ENCODE assay signal across 12 mouse cellular contexts in the genomic region with DNA sequence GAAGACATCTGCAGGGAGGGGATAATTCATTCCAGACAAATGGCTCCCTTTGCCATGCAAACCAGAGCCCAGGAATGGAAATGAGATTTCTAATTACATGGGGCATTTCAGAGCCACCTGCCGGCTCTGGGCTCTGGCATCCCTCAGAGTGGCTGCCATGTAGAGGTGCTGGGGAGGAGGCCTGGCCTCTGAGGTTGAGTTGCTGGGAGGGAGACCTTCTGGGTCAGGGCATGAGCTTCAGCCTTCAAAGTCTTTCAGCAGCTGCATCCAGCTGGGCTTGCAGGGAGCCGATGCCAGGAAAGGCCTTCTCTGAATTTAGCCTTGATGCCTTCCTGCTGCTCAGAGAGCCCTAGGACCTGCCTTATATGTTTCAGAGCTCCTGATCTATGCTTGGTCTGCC.
DNase-seq lines count a peak whose midpoint lies in the region; ATAC-seq and TF ChIP-seq lines count a peak whose summit lies in the region.
"Had no signal": no experiment of that assay in that cellular context is flagged by ENCODE, and none has a peak within 500 bp of the region (broad histone marks: within the 10 kb centered on the region; RNA-seq: fewer than 3 reads in every experiment).

No protein-coding gene starts in this region.

- no peak overlapping the region for H3K27ac ChIP-seq in lung, embryonic 14.5 days (ENCODE audit: low read depth)
- H3K27ac ChIP-seq: gastrocnemius, adult 2 months had no signal

- H3K9ac ChIP-seq in lung, embryonic 14.5 days, result no peak overlapping the region

- no peaks in the 10 kb centered on the region for H3K27me3 ChIP-seq in lung, embryonic 14.5 days (ENCODE audit: insufficient read depth, low read length)

- H3K9me3 ChIP-seq in lung, embryonic 14.5 days (ENCODE audit: low read depth, low read length), result no peaks in the 10 kb centered on the region

- ATAC-seq in lung, embryonic 14.5 days (ENCODE audit: insufficient read depth), result peak; percentile 54; the same call in 1 of the 2 replicates
- ATAC-seq: intestine, postnatal 0 days had no signal

- peak; percentile 1 to 11 for DNase-seq in urinary bladder, postnatal 36 days (ENCODE audit: low spot score in 2 of 2)
- DNase-seq in urinary bladder, postnatal 10 days (ENCODE audit: low spot score), result no peak
- DNase-seq in kidney, adult 18-20 months, result peak; percentile 9
- DNase-seq in lung, embryonic 14.5 days, result peak; percentile 52
- no peak for DNase-seq in thymus, postnatal 36 days
- DNase-seq in adrenal gland, postnatal 10 days, result no peak
- no peak for DNase-seq in thymus, adult 18-20 months
- DNase-seq in layer of hippocampus, adult 8-10 months (ENCODE audit: low spot score in 2 of 2), result no peak
- DNase-seq: adrenal gland, postnatal 14 days; gastrocnemius, adult 2 months; liver had no signal

- WGBS in lung, embryonic 14.5 days, result 31% methylated on average over 2 of the region's 2 CpGs

- TF ChIP-seq CTCF in lung, embryonic 14.5 days (IDR thresholded peaks at IDR 0.05; ENCODE audit: low read depth), result no peak

- H3K4me1 ChIP-seq in lung, embryonic 14.5 days (ENCODE audit: insufficient read depth), result 0 out of 2 replicates have a peak, but pooled peaks cover 2% of the 10 kb centered on the region

- no peak overlapping the region for H3K4me2 ChIP-seq in lung, embryonic 14.5 days

- no peak overlapping the region for H3K4me3 ChIP-seq in lung, embryonic 14.5 days (ENCODE audit: low read depth, low read length)
- H3K4me3 ChIP-seq: gastrocnemius, adult 2 months had no signal

- H3K36me3 ChIP-seq in lung, embryonic 14.5 days (ENCODE audit: insufficient read depth), result no peaks in the 10 kb centered on the region

Comparison
In these comparisons a context has a peak if more than half of its experiments do, and no peak if none do; other contexts are left out.
1. DNase-seq: peak in urinary bladder, postnatal 36 days (2 of 2), kidney, adult 18-20 months (single experiment) and lung, embryonic 14.5 days (single experiment); none in urinary bladder, postnatal 10 days (single experiment), thymus, postnatal 36 days (0 of 2), adrenal gland, postnatal 10 days (single experiment), thymus, adult 18-20 months (0 of 2) and layer of hippocampus, adult 8-10 months (0 of 2).